Mouse (Mus musculus): ENCODE data around the gene Nps. TPM values are rescaled to one million over a fixed set of nuclear protein-coding genes. Genes with fewer than 3 reads are reported as not detected.

The Nps gene
- 0.16 TPM in 1 of 2 replicates, not detected in the other for polyA plus RNA-seq (2015; fragmentation: Nextera tagmentation; extraction: Ambion mirVana)

GRCm38 (mm10) chr7:135258053-135258753 lies at the start of gene Nps:
Gene Nps, plus strand, starts transcription at chr7:135258703.

Other genes with a start within 250 kb of the Nps start
- gene Foxi2, start 151.6 kb downstream of the Nps start, polyA plus RNA-seq (2015; fragmentation: Nextera tagmentation; extraction: Ambion mirVana), result not detected in 2 replicates

Data from skeletal muscle tissue, postnatal 0 days (tissue).